Mouse (Mus musculus): ENCODE results near the gene Ilf2.

DNA sequence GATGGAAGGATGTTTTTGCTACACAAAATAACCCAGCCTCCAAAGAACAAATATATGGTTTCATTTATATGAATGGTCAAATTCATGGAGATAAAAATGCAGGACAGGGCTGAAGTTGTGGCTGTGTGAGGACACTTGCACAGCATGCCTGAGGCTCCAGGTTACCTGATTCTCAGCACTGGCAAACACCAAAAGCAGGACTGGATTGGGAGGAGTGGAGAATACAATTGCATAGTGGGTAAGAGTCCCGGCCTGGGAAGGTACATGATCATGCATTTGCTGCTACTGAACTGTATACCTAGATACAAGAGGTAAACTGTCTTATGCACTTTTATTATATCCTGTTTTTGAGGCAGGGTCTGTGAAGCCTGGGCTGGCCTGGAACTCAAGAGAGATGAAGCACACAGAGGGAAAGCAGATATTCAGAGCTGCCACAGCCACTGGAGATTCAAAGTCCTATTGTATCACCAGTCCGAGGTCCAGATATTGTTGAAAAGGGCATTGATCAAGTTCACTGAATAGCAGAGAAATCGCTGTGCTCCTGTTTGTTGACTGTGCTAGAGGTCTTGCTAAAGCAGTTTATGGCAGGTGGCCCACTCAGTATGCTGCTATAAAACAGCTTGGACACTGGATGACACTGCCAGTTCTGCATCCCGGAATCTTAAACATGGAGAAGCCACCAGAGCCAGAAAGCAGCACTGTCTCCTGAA lies 18.1 kb downstream of the Ilf2 start:
- TF ChIP-seq CTCF (IDR thresholded peaks at IDR 0.05; ENCODE audit: low read depth, low read length) (no peak), POLR2A (IDR thresholded peaks at IDR 0.05; ENCODE audit: extremely low read depth, insufficient read depth, low read length) (no peak)

Data from liver, adult 2 months (tissue).